Mouse (Mus musculus): ENCODE measurements around the gene Dgkh.

DNA sequence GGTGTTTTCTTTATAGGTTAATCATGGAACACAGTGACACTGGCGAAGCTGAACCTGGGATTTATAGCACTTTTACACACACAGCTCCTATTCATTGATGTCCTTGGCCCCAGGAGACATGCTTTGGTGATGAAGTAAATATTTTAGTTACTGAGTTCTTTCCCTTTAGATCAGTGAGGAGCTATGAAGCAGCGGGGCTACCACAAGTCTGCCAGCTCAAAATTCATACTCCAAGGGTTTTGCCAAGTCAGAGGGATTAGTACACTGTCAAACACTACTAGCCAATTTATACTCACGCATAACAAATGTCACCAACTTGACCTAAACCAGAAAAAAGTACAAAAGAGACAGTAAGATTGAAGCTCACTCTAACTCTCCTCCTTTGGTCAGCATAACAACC is 32.9 kb downstream of the Dgkh start:
- TF ChIP-seq CTCF (conservative IDR thresholded peaks at IDR 0.05; ENCODE audit: low read length) = no peak
- TF ChIP-seq POU5F1 (IDR thresholded peaks at IDR 0.05; ENCODE audit: borderline replicate concordance, low read length) = no peak
- no peak for TF ChIP-seq NANOG (IDR thresholded peaks at IDR 0.05; ENCODE audit: borderline replicate concordance, low read length)
